Mouse (Mus musculus) kidney, postnatal 0 days (tissue): ENCODE measurements around the gene Pp2d1. TPM values are rescaled to one million over a fixed set of nuclear protein-coding genes. Genes with fewer than 3 reads are reported as not detected.

ENCODE experiments used
- ATAC-seq: fragments of 200-750 bp; cut with Nextera tagmentation; replicated peaks from 2 replicates; pipeline ENCODE4 v1.8.0; 2017; ENCODE audit warnings: low read depth, moderate number of reproducible peaks, moderate TSS enrichment, moderate library complexity; ENCODE audit not compliant: low FRiP score
- DNase-seq: peaks from one replicate; pipeline ENCODE4 v3.0.0-alpha.2; 2016; ENCODE audit warnings: low spot score
- H3K27ac ChIP-seq: fragments of 300-500 bp; sonication (generic); 2 replicates; pipeline ENCODE4 v1.5.1; 2014; ENCODE audit warnings: mild to moderate bottlenecking
- H3K27me3 ChIP-seq: fragments of 300-500 bp; sonication (generic); 2 replicates; pipeline ENCODE4 v1.6.1; 2014; ENCODE audit warnings: low read length, mixed read lengths; ENCODE audit not compliant: insufficient read depth
- H3K36me3 ChIP-seq: fragments of 300-500 bp; sonication (generic); 2 replicates; pipeline ENCODE4 v1.6.1; 2014; ENCODE audit warnings: low read length, mixed read lengths; ENCODE audit not compliant: insufficient read depth
- H3K4me1 ChIP-seq: fragments of 300-500 bp; sonication (generic); replicated peaks from 2 replicates; pipeline ENCODE4 v1.6.1; 2014; ENCODE audit warnings: antibody characterized with exemption, low read length, mixed read lengths; ENCODE audit not compliant: insufficient read depth
- H3K4me2 ChIP-seq: fragments of 300-500 bp; sonication (generic); 2 replicates; pipeline ENCODE4 v1.6.1; 2014; ENCODE audit warnings: mild to moderate bottlenecking, low read length, moderate library complexity, mixed read lengths
- H3K4me3 ChIP-seq: fragments of 300-500 bp; sonication (generic); replicated peaks from 2 replicates; pipeline ENCODE4 v1.5.1; 2014; ENCODE audit warnings: low read depth, low read length
- H3K9ac ChIP-seq: fragments of 300-500 bp; sonication (generic); 2 replicates; pipeline ENCODE4 v1.6.1; 2014; ENCODE audit warnings: low read depth, low read length
- H3K9me3 ChIP-seq: fragments of 300-500 bp; sonication (generic); replicated peaks from 2 replicates; pipeline ENCODE4 v1.6.1; 2016; ENCODE audit warnings: low read length, inconsistent platforms, mixed read lengths
- CTCF ChIP-seq: IDR thresholded peaks from 2 replicates; pipeline ENCODE4 v1.5.1; 2016; ENCODE audit warnings: antibody characterized with exemption, low read depth, mild to moderate bottlenecking, moderate library complexity
- WGBS: fragments of 180-500 bp; shearing (Covaris S2); extraction: QIAGEN DNeasy Blood & Tissue Kit; methylation state at CpG from one replicate; pipeline ENCODE4 v1.1.7; 2014; 5-methylcytosine and 5-hydroxymethylcytosine counted together
- polyA plus RNA-seq: library from polyadenylated mRNA; unstranded; fragments of >200 nt; fragmentation: Nextera tagmentation; extraction: Ambion mirVana; gene quantifications from 2 replicates; pipeline ENCODE4 v1.2.1, GENCODE M21; 2015

The Pp2d1 gene
- polyA plus RNA-seq, 1 experiment from 2014 or later = 0.22 TPM

GRCm38 (mm10) chr17:53480433-53480832, 58.8 kb downstream of the Pp2d1 start:
- peak overlapping the region; percentile 93 for H3K4me3 ChIP-seq
- TF ChIP-seq CTCF = no peak
- no peaks in the 10 kb centered on the region for H3K9me3 ChIP-seq
- peak overlapping the region; percentile 77 for H3K4me2 ChIP-seq
- H3K4me1 ChIP-seq = 0 out of 2 replicates have a peak, but pooled peaks cover 6% of the 10 kb centered on the region
- ATAC-seq (no peak), DNase-seq (no peak)
- H3K27me3 ChIP-seq = no peaks in the 10 kb centered on the region
- peak overlapping the region; percentile 98 for H3K9ac ChIP-seq
- no peak overlapping the region for H3K27ac ChIP-seq
- 39% methylated on average over 7 of the region's 7 CpGs for WGBS
- H3K36me3 ChIP-seq = peaks cover 10% of the 10 kb centered on the region; the same call in 1 of the 2 replicates

- peak; percentile 52 for ATAC-seq
Measured at GRCm38 (mm10) chr17:53479604-53480041, 59.6 kb downstream of the Pp2d1 start.

DNA sequence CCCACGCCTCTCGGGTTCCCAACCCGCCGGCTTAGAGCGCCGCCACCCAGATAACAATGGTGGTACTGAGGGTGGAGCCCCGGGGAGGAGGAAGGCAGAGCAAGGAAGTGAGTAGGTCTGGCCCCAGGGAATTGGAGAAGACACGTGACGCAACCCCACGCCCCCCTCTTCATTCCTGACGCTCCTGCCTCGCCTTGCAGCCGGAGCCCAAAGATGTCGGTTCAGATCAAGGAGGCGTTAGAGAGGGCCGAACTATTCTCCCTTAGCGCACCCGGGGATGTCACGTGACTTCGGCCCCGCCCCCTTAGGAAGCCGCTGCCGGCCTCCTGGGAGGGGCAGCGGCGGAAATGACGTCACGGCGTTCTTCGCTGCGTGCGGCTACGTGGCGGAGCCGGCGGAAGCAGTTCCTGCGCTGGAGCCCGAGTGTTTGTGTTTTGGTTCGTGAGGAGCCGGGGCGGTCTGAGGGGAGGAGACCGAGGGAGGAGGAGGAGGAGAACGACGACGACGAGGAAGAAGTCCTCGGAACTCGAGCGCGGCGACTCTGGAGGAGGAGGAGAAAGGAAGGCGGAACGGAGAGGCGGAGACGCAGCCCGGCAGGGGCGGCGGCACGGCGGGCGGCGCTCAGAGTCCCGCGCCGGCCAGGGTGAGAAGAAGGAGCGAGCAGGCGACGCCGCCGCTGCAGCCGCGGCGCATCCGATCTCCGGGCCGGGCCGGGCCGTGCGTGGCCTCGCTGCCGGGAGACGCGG, 60.2 kb downstream of the Pp2d1 start, which contains the start of gene Rab5a:
Gene Rab5a (plus strand): TSS at position 377 of the 746 bp plus-strand sequence.
- TF ChIP-seq CTCF = peak; percentile 44; the same call in 1 of the 2 replicates
- peak; percentile 97 for ATAC-seq
- WGBS = 3% methylated on average over 69 of the region's 82 CpGs
- Histone ChIP-seq H3K27ac (peak within 1 kb of the TSS; percentile 100), H3K36me3 (no peaks in the 10 kb centered on the region), H3K27me3 (no peaks in the 10 kb centered on the region), H3K9ac (peak within 1 kb of the TSS; percentile 98), H3K9me3 (no peaks in the 10 kb centered on the region), H3K4me1 (0 out of 2 replicates have a peak, but pooled peaks cover 6% of the 10 kb centered on the region), H3K4me2 (peak within 1 kb of the TSS; percentile 77), H3K4me3 (peak within 1 kb of the TSS; percentile 93)
- DNase-seq = peak; percentile 100

More at GRCm38 (mm10) chr17:53479604-53480041, 59.6 kb downstream of the Pp2d1 start:
- peak; percentile 67 for DNase-seq
- 0 out of 2 replicates have a peak, but pooled peaks cover 6% of the 10 kb centered on the region for H3K4me1 ChIP-seq
- no peaks in the 10 kb centered on the region for H3K27me3 ChIP-seq
- peak overlapping the region; percentile 93 for H3K4me3 ChIP-seq
- peak overlapping the region; percentile 77 for H3K4me2 ChIP-seq
- H3K36me3 ChIP-seq = 0 out of 2 replicates have a peak, but pooled peaks cover 5% of the 10 kb centered on the region
- under 1% methylated on average over 29 of the region's 33 CpGs for WGBS
- H3K27ac ChIP-seq = peak overlapping the region; percentile 100
- peak; percentile 24; the same call in 1 of the 2 replicates for TF ChIP-seq CTCF
- peak overlapping the region; percentile 98 for H3K9ac ChIP-seq
- no peaks in the 10 kb centered on the region for H3K9me3 ChIP-seq

DNA sequence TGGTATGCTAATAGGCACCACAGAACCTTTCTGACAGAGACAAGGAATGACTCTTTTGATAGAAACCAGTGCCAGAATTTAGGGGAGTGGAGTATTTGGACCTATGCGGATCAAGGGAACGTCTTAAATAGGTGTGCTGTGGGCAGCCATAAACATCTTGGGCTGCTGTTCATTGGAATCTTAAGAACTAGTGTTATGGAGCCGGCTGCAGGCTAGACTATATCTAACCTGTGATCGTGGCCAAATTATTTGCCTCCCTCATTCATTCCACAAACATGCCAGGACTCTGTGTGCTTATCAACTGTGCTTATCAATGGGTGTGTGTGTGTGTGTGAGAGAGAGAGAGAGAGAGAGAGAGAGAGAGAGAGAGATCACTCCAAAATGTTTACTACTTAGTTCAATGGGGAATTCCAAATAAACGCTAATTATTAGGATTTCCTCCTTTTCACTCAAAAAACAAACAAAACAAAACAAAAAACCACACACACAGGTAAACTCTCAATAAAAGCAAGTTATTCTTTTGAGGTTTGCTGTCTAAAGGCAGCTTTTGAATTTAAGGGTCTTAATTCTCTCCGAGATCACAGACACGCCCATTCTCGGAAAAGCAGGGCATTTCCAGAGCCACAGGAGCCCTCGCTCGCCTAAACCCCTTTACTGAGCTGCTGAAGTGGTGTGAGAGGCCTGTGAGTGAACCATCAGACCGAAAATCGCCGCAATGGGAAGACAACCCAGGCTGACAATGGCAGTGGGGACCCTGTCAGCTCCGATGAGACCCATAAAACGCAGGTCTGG, 61.0 kb downstream of the Pp2d1 start:
- H3K9ac ChIP-seq = peak overlapping the region; percentile 80
- H3K9me3 ChIP-seq = no peaks in the 10 kb centered on the region
- H3K4me3 ChIP-seq = peak overlapping the region; percentile 93
- DNase-seq (peak; percentile 14), ATAC-seq (no peak)
- H3K36me3 ChIP-seq = no peaks in the 10 kb centered on the region
- peak overlapping the region; percentile 100 for H3K27ac ChIP-seq
- TF ChIP-seq CTCF = no peak
- WGBS = 5% methylated on average over 15 of the region's 15 CpGs
- H3K27me3 ChIP-seq = no peaks in the 10 kb centered on the region
- peak overlapping the region; percentile 77 for H3K4me2 ChIP-seq
- H3K4me1 ChIP-seq = 0 out of 2 replicates have a peak, but pooled peaks cover 6% of the 10 kb centered on the region

DNA sequence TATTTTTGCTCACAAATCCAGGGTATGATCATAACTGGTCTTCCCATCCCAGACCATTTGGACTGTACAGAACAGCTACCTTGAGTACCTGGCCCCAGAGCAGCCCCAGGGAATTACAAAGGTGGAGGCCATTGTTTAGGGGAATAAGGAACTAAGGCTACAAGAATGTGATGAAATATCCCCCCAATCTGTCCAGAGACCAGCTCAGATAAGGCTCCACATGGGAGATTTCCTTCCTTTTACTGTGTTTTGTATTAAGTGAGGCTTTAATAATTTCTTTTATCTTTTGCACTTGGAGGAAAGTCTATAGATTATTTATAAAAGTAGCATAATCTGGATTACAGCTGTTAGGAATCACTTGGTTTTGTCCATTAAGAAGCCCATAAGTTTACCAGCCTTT, 70.6 kb downstream of the Pp2d1 start:
- H3K4me1 ChIP-seq = no peaks in the 10 kb centered on the region
- H3K4me3 ChIP-seq = no peak overlapping the region
- no peak for TF ChIP-seq CTCF
- H3K36me3 ChIP-seq = no peaks in the 10 kb centered on the region
- H3K27me3 ChIP-seq = no peaks in the 10 kb centered on the region
- H3K4me2 ChIP-seq = no peak overlapping the region
- H3K27ac ChIP-seq = no peak overlapping the region
- H3K9ac ChIP-seq = no peak overlapping the region
- DNase-seq (no peak), ATAC-seq (no peak)
- no peaks in the 10 kb centered on the region for H3K9me3 ChIP-seq

GRCm38 (mm10) chr17:53465569-53465968, 73.7 kb downstream of the Pp2d1 start:
- no peaks in the 10 kb centered on the region for H3K27me3 ChIP-seq

More at GRCm38 (mm10) chr17:53465569-53465968, 73.7 kb downstream of the Pp2d1 start:
- Histone ChIP-seq H3K27ac (no peak overlapping the region), H3K9me3 (no peaks in the 10 kb centered on the region), H3K4me2 (no peak overlapping the region), H3K9ac (no peak overlapping the region), H3K36me3 (no peaks in the 10 kb centered on the region), H3K4me1 (no peaks in the 10 kb centered on the region), H3K4me3 (no peak overlapping the region)
- peak; percentile 56 for TF ChIP-seq CTCF
- ATAC-seq (no peak), DNase-seq (peak; percentile 10)
- WGBS = 53% methylated on average over 4 of the region's 4 CpGs
